Mouse (Mus musculus) midbrain, embryonic 10.5 days (tissue): Measurements from ENCODE around the gene Surf2. TPM values are rescaled to one million over a fixed set of nuclear protein-coding genes. Genes with fewer than 3 reads are reported as not detected.

ENCODE experiments used
- DNase-seq: peaks from one replicate; pipeline ENCODE4 v3.0.0-alpha.2; 2017; ENCODE audit warnings: low spot score
- H3K27ac ChIP-seq: fragments of 300-500 bp; sonication (generic); replicated peaks from 2 replicates; pipeline ENCODE4 v1.5.1; 2016; ENCODE audit warnings: mild to moderate bottlenecking
- H3K27me3 ChIP-seq: fragments of 300-500 bp; sonication (generic); 2 replicates; pipeline ENCODE4 v1.6.1; 2016; ENCODE audit warnings: low read depth, mild to moderate bottlenecking; ENCODE audit not compliant: poor library complexity, severe bottlenecking
- H3K36me3 ChIP-seq: fragments of 300-500 bp; sonication (generic); 2 replicates; pipeline ENCODE4 v1.6.1; 2016; ENCODE audit warnings: mild to moderate bottlenecking, moderate library complexity
- H3K4me1 ChIP-seq: fragments of 300-500 bp; sonication (generic); 2 replicates; pipeline ENCODE4 v1.6.1; 2016
- H3K4me3 ChIP-seq: fragments of 300-500 bp; sonication (generic); 2 replicates; pipeline ENCODE4 v1.5.1; 2016; ENCODE audit warnings: mild to moderate bottlenecking, moderate library complexity
- H3K9me3 ChIP-seq: fragments of 300-500 bp; sonication (generic); replicated peaks from 2 replicates; pipeline ENCODE4 v1.6.1; 2016; ENCODE audit warnings: mild to moderate bottlenecking
- WGBS: fragments of 180-500 bp; shearing (Covaris S2); methylation state at CpG from one replicate; pipeline ENCODE4 v1.1.7; 2016; 5-methylcytosine and 5-hydroxymethylcytosine counted together
- polyA plus RNA-seq: library from polyadenylated mRNA; unstranded; fragments of >200 nt; fragmentation: Nextera tagmentation; extraction: Ambion mirVana; gene quantifications from 2 replicates; pipeline ENCODE4 v1.2.1, GENCODE M21; 2016

Gene Surf2
- polyA plus RNA-seq, 1 experiment from 2014 or later: 53.6 TPM

- 91% methylated on average over 8 of the region's 8 CpGs for WGBS
- Histone ChIP-seq H3K9me3 (no peaks in the 10 kb centered on the region), H3K36me3 (peaks cover 92% of the 10 kb centered on the region), H3K27ac (no peak overlapping the region), H3K27me3 (no peaks in the 10 kb centered on the region), H3K4me3 (no peak overlapping the region), H3K4me1 (no peaks in the 10 kb centered on the region)
- DNase-seq: no peak
These were observed 36.7 kb downstream of the Surf2 start for GRCm38 (mm10) chr2:26952866-26953265.

GRCm38 (mm10) chr2:26954735-26955395 is 38.7 kb downstream of the Surf2 start:
- H3K27ac ChIP-seq: no peak overlapping the region

GRCm38 (mm10) chr2:26956811-26957487 is 40.8 kb downstream of the Surf2 start:
- Histone ChIP-seq H3K4me3 (no peak overlapping the region), H3K27me3 (no peaks in the 10 kb centered on the region), H3K9me3 (no peaks in the 10 kb centered on the region), H3K27ac (no peak overlapping the region), H3K4me1 (peaks cover 3% of the 10 kb centered on the region; the same call in 1 of the 2 replicates), H3K36me3 (peaks cover 97% of the 10 kb centered on the region)
- no peak for DNase-seq
- 95% methylated on average over 12 of the region's 12 CpGs for WGBS

More at GRCm38 (mm10) chr2:26954735-26955395, 38.7 kb downstream of the Surf2 start:
- H3K4me3 ChIP-seq: no peak overlapping the region
- H3K36me3 ChIP-seq: peaks cover 97% of the 10 kb centered on the region
- no peak for DNase-seq
- WGBS: 98% methylated on average over 2 of the region's 2 CpGs
- H3K9me3 ChIP-seq: no peaks in the 10 kb centered on the region
- H3K27me3 ChIP-seq: no peaks in the 10 kb centered on the region
- H3K4me1 ChIP-seq: no peaks in the 10 kb centered on the region

- Histone ChIP-seq H3K27ac (no peak overlapping the region), H3K9me3 (no peaks in the 10 kb centered on the region), H3K36me3 (peaks cover 97% of the 10 kb centered on the region), H3K4me3 (no peak overlapping the region), H3K27me3 (no peaks in the 10 kb centered on the region), H3K4me1 (peaks cover 8% of the 10 kb centered on the region; the same call in 1 of the 2 replicates)
- no peak for DNase-seq
- 89% methylated on average over 2 of the region's 2 CpGs for WGBS
These were observed 41.3 kb downstream of the Surf2 start for GRCm38 (mm10) chr2:26957488-26957859.

GRCm38 (mm10) chr2:26960756-26961155 is 44.6 kb downstream of the Surf2 start:
- peaks cover 28% of the 10 kb centered on the region for H3K4me1 ChIP-seq
- no peak for DNase-seq
- H3K27me3 ChIP-seq: no peaks in the 10 kb centered on the region
- H3K36me3 ChIP-seq: peaks cover 68% of the 10 kb centered on the region
- no peak overlapping the region for H3K27ac ChIP-seq
- H3K4me3 ChIP-seq: no peak overlapping the region
- 80% methylated on average over 4 of the region's 4 CpGs for WGBS
- H3K9me3 ChIP-seq: no peaks in the 10 kb centered on the region

- peak; percentile 93 for DNase-seq
- Histone ChIP-seq H3K4me3 (peak within 1 kb of the TSS; percentile 86), H3K27me3 (no peaks in the 10 kb centered on the region), H3K4me1 (peaks cover 28% of the 10 kb centered on the region), H3K36me3 (peaks cover 35% of the 10 kb centered on the region), H3K9me3 (peaks cover 5% of the 10 kb centered on the region; the same call in 1 of the 2 replicates), H3K27ac (peak within 1 kb of the TSS; percentile 96)
- WGBS: under 1% methylated on average over 50 of the region's 50 CpGs
These were observed 48.0 kb downstream of the Surf2 start, which contains the start of gene Rexo4 for GRCm38 (mm10) chr2:26963923-26964723. Rexo4 (minus strand) TSS chr2:26964386.

- H3K4me3 ChIP-seq: peak overlapping the region; percentile 86
- H3K36me3 ChIP-seq: peaks cover 30% of the 10 kb centered on the region
- 20% methylated on average over 14 of the region's 14 CpGs for WGBS
- DNase-seq: no peak
- H3K9me3 ChIP-seq: peaks cover 5% of the 10 kb centered on the region; the same call in 1 of the 2 replicates
- peaks cover 28% of the 10 kb centered on the region for H3K4me1 ChIP-seq
- H3K27ac ChIP-seq: peak overlapping the region; percentile 96
- H3K27me3 ChIP-seq: no peaks in the 10 kb centered on the region
These were observed 48.7 kb downstream of the Surf2 start for GRCm38 (mm10) chr2:26964724-26965370.

- H3K9me3 ChIP-seq: peaks cover 5% of the 10 kb centered on the region; the same call in 1 of the 2 replicates
- WGBS: 75% methylated on average over 2 of the region's 2 CpGs
- no peak overlapping the region for H3K27ac ChIP-seq
- H3K4me3 ChIP-seq: no peak overlapping the region
- H3K36me3 ChIP-seq: peaks cover 6% of the 10 kb centered on the region
- no peak for DNase-seq
- peaks cover 24% of the 10 kb centered on the region for H3K4me1 ChIP-seq
- no peaks in the 10 kb centered on the region for H3K27me3 ChIP-seq
These were observed 51.1 kb downstream of the Surf2 start for GRCm38 (mm10) chr2:26967262-26967661.

Other genes starting within 250 kb of the Surf2 start
- not detected in 2 replicates for gene Lcn4, start 245.1 kb upstream of the Surf2 start, polyA plus RNA-seq
- not detected in 2 replicates for gene Abo, start 51.4 kb upstream of the Surf2 start, polyA plus RNA-seq
- gene Surf6, start 13.5 kb upstream of the Surf2 start, polyA plus RNA-seq: 32.9 and 35.2 TPM in 2 replicates
- gene Med22, start 5.7 kb upstream of the Surf2 start, polyA plus RNA-seq: 122 and 137 TPM in 2 replicates
- gene Rpl7a, start 5.6 kb upstream of the Surf2 start, polyA plus RNA-seq: 595 and 683 TPM in 2 replicates
- 47.8 and 53.0 TPM in 2 replicates for gene Surf1, start 163 bp downstream of the Surf2 start, polyA plus RNA-seq
- 156 and 159 TPM in 2 replicates for gene Surf4, start 17.6 kb downstream of the Surf2 start, polyA plus RNA-seq
- gene Stkld1, start 17.7 kb downstream of the Surf2 start, polyA plus RNA-seq: 0.05 and 0.06 TPM in 2 replicates
- 52.6 and 57.7 TPM in 2 replicates for gene Rexo4, start 48.0 kb downstream of the Surf2 start, polyA plus RNA-seq
- not detected in 2 replicates for gene Adamts13, start 57.0 kb downstream of the Surf2 start, polyA plus RNA-seq
- 90.7 and 117 TPM in 2 replicates for gene Cacfd1, start 93.6 kb downstream of the Surf2 start, polyA plus RNA-seq
- gene Slc2a6, start 111.6 kb downstream of the Surf2 start, polyA plus RNA-seq: 3.1 and 4.4 TPM in 2 replicates
- not detected in 2 replicates for gene Mymk, start 155.8 kb downstream of the Surf2 start, polyA plus RNA-seq
- 4.8 and 6.3 TPM in 2 replicates for gene Adamtsl2, start 163.0 kb downstream of the Surf2 start, polyA plus RNA-seq
- gene Fam163b, start 226.1 kb downstream of the Surf2 start, polyA plus RNA-seq: 0.06 and 0.22 TPM in 2 replicates
- gene Dbh, start 248.9 kb downstream of the Surf2 start, polyA plus RNA-seq: 1.1 TPM in 2 replicates